Mouse (Mus musculus) heart, postnatal 0 days (tissue): Measurements from ENCODE around the gene Rtl5. TPM values are rescaled to one million over a fixed set of nuclear protein-coding genes. Genes with fewer than 3 reads are reported as not detected.
"Not testable (repeated sequence)": the region's sequence is repeated elsewhere in the genome, so short reads cannot be mapped to it uniquely, and the experiment has no call there.

Experiments
- ATAC-seq: fragments of 200-750 bp; cut with Nextera tagmentation; 2 replicates; pipeline ENCODE4 v1.8.0; 2017; ENCODE audit warnings: low read depth, moderate number of reproducible peaks, moderate library complexity; ENCODE audit not compliant: insufficient read depth
- DNase-seq: peaks from one replicate; pipeline ENCODE4 v3.0.0-alpha.2; 2016; ENCODE audit warnings: low spot score
- H3K27ac ChIP-seq: fragments of 300-500 bp; sonication (generic); 2 replicates; pipeline ENCODE4 v1.5.1; 2014; ENCODE audit warnings: low read depth, mild to moderate bottlenecking
- H3K27me3 ChIP-seq: fragments of 300-500 bp; sonication (generic); 2 replicates; pipeline ENCODE4 v1.6.1; 2014; ENCODE audit warnings: low read length, mixed read lengths; ENCODE audit not compliant: control insufficient read depth, insufficient read depth
- H3K36me3 ChIP-seq: fragments of 300-500 bp; sonication (generic); replicated peaks from 2 replicates; pipeline ENCODE4 v1.6.1; 2014; ENCODE audit warnings: low read length, mixed read lengths; ENCODE audit not compliant: control insufficient read depth, insufficient read depth
- H3K4me1 ChIP-seq: fragments of 300-500 bp; sonication (generic); 2 replicates; pipeline ENCODE4 v1.6.1; 2014; ENCODE audit warnings: antibody characterized with exemption; ENCODE audit not compliant: control insufficient read depth, insufficient read depth
- H3K4me2 ChIP-seq: fragments of 300-500 bp; sonication (generic); 2 replicates; pipeline ENCODE4 v1.6.1; 2014; ENCODE audit warnings: low read depth, mild to moderate bottlenecking, low read length, moderate library complexity
- H3K4me3 ChIP-seq: fragments of 300-500 bp; sonication (generic); 2 replicates; pipeline ENCODE4 v1.5.1; 2014; ENCODE audit warnings: low read depth, low read length
- H3K9ac ChIP-seq: fragments of 300-500 bp; sonication (generic); replicated peaks from 2 replicates; pipeline ENCODE4 v1.6.1; 2014; ENCODE audit warnings: low read depth, low read length, mixed read lengths
- H3K9me3 ChIP-seq: fragments of 300-500 bp; sonication (generic); replicated peaks from 2 replicates; pipeline ENCODE4 v1.6.1; 2016; ENCODE audit warnings: low read length; ENCODE audit not compliant: control insufficient read depth
- CTCF ChIP-seq: IDR thresholded peaks from 2 replicates; pipeline ENCODE4 v1.5.1; 2016; ENCODE audit warnings: antibody characterized with exemption, control low read depth, low read depth
- EP300 ChIP-seq: IDR thresholded peaks from 2 replicates; pipeline ENCODE4 v1.6.1; 2016; ENCODE audit warnings: antibody characterized with exemption, low read depth
- WGBS: fragments of 180-500 bp; shearing (Covaris S2); extraction: QIAGEN DNeasy Blood & Tissue Kit; methylation state at CpG from one replicate; pipeline ENCODE4 v1.1.7; 2014; 5-methylcytosine and 5-hydroxymethylcytosine counted together
- polyA plus RNA-seq: library from polyadenylated mRNA; unstranded; fragments of >200 nt; fragmentation: Nextera tagmentation; extraction: Ambion mirVana; gene quantifications from 2 replicates; pipeline ENCODE4 v1.2.1, GENCODE M21; 2015
- total RNA-seq: library from RNA; depleted of rRNA; stranded (reverse); fragments of >200 nt; gene quantifications from 2 replicates; pipeline ENCODE4 v1.2.3, GENCODE M21; 2014; ENCODE audit warnings: low replicate concordance; rRNA removed

Gene Rtl5
- total RNA-seq (0.04 and 3.3 TPM in 2 replicates), polyA plus RNA-seq (0.59 and 0.81 TPM in 2 replicates)

DNA sequence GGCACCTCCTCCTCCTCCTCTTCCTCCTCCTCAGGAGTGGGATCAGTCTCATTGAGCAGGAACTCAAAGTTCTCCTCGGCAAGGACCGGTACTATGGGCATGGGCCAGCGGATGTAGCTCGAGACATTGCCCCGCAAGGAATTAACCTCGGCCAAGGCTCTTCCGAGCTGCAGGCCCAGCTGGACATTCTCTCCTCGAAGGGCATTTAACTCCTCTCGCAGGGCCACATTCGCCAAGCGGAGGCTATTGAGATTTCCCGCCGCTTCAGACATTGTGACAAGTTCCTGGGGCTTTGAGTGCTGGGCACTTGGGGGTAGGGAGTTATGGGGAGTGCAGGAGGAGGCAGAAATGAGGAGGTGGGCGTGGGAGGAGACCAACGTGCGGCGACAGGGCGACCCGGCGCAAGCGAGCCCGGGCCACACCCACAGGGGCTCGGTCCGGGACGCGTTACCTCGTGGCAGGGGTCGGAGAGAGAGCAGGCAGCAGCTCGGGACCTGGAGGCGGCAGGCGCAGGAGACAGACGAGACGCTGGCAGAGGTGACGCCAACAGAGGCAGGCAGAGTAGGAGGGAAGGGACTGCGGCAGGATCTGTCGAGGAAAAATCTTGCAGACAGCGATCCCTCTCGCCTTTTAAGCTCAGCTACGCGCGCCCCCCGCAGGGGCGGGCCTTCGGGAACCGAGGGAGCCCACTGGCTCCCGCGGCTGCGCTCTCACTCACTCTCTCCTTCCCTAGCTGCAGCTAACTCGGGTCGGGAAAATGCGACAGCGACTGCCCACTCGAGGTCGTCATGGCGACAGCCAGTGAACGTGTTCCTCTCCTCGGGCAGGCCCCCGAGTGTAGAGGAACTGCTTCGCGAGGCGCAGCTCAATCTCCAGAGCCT is at the start of gene Rtl5:
Rtl5 (minus strand) TSS at position 714 of the 881 bp plus-strand sequence.
- DNase-seq (peak; percentile 39), ATAC-seq (peak; percentile 87)
- H3K27ac ChIP-seq, result peak within 1 kb of the TSS; percentile 26; the same call in 1 of the 2 replicates
- H3K36me3 ChIP-seq, result no peaks in the 10 kb centered on the region
- TF ChIP-seq CTCF, result no peak
- TF ChIP-seq EP300, result no peak
- H3K4me1 ChIP-seq, result no peaks in the 10 kb centered on the region
- H3K27me3 ChIP-seq, result no peaks in the 10 kb centered on the region
- H3K4me2 ChIP-seq, result peak within 1 kb of the TSS; percentile 74
- H3K4me3 ChIP-seq, result peak within 1 kb of the TSS; percentile 46
- no peaks in the 10 kb centered on the region for H3K9me3 ChIP-seq
- no peak within 1 kb of the TSS; the same call in 1 of the 2 replicates for H3K9ac ChIP-seq
- WGBS, result 18% methylated on average over 57 of the region's 61 CpGs

DNA sequence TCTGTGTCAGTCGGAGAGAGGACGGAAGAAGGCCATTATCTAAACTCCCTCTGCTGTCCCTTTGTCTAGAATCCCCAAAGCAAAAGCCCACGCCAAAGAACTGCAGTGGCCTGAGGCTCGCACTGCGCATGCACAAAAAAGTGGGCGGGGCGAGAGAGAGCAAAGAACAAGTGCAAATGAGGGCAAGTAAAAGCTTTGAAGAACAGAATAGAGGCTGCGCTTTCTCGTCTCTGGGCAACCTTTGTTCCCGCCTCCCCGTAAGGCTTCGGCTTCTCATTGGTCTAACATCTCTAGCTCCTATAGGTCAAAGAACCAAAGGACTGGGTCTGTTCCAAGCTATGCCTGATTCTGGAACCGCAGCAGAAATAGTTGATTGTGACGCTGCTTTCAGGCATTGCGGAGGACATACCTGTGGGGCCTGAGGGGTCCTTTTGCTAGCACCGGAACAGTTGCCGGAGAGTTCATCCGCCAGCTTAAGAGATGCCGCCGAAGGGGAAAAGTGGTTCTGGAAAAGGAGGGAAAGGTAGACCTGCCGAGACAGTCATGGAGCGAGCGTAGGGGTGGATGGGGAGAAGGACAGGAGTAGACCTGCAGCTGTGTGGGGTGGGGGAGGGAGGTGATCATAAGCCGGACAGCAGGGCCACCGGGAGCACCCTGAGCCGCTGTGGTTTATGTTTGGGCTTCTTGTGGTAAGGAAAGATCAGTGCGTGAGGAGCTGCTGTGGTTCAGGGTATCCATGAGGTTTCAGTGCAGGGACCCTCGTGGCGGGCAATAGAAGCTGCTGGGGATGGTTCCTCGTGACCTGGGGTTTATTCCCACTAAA is 48.1 kb upstream of the Rtl5 start, which contains the start of gene Pin4:
Pin4 (plus strand) TSS at position 406 of the 823 bp plus-strand sequence.
- DNase-seq (peak; percentile 95), ATAC-seq (peak; percentile 98)
- Histone ChIP-seq H3K36me3 (0 out of 2 replicates have a peak, but pooled peaks cover 4% of the 10 kb centered on the region), H3K4me3 (peak within 1 kb of the TSS; percentile 68), H3K4me2 (peak within 1 kb of the TSS; percentile 70), H3K9me3 (no peaks in the 10 kb centered on the region), H3K27ac (peak within 1 kb of the TSS; percentile 32; the same call in 1 of the 2 replicates), H3K4me1 (no peaks in the 10 kb centered on the region), H3K9ac (peak within 1 kb of the TSS; percentile 69), H3K27me3 (no peaks in the 10 kb centered on the region)
- 15% methylated on average over 30 of the region's 30 CpGs for WGBS
- TF ChIP-seq EP300 (no peak), CTCF (no peak)

DNA sequence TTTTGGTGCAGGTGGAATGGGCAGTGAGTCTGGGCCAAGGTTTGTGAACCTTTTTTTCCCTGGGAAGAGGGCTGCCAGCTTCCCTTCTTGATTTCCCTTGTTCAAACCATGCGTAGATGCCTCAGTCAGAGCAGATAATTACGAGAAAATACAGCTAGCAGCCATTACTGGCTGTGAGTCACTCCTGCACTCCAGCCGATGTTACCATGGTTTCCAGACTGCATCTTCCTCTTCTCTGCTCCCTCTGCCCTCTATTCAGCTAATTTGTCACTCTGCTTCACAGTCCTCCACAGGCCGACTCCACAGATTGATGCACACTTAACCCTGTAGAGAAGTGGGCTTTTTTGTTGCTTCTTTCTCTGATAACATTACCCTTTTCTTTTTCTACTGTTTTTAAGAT is 44.6 kb upstream of the Rtl5 start:
- H3K36me3 ChIP-seq, result no peaks in the 10 kb centered on the region
- ATAC-seq, result no peak
- DNase-seq, result no peak
- H3K27ac ChIP-seq, result no peak overlapping the region
- H3K4me1 ChIP-seq, result no peaks in the 10 kb centered on the region
- no peak overlapping the region for H3K4me2 ChIP-seq
- no peaks in the 10 kb centered on the region for H3K9me3 ChIP-seq
- no peak overlapping the region for H3K9ac ChIP-seq
- 45% methylated on average over 4 of the region's 4 CpGs for WGBS
- H3K4me3 ChIP-seq, result no peak overlapping the region
- TF ChIP-seq CTCF (no peak), EP300 (no peak)
- no peaks in the 10 kb centered on the region for H3K27me3 ChIP-seq

DNA sequence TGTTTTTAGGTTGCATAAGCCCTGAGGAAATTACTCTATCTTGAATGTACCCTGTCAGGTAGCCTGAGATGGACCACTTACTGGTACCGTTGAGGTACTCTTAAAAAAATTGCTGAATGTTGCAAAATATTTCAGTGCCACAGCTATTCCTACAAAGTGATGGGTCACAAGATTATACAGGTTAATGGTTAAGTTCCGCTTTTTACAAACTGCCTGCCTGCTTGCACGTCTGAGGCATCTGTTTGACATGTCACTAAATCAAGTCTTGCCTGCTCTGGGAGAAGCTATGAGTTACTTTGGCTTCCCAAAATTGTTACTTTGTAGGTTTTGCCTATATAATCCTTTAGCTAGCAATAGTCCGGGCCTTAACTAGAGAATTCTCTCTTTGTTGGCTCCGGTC is 38.2 kb upstream of the Rtl5 start:
- not testable (repeated sequence) for H3K4me2 ChIP-seq, H3K27me3 ChIP-seq, H3K4me3 ChIP-seq, H3K4me1 ChIP-seq, H3K27ac ChIP-seq, H3K9ac ChIP-seq, H3K36me3 ChIP-seq, DNase-seq, ATAC-seq, H3K9me3 ChIP-seq
- WGBS, result 74% methylated on average over 5 of the region's 5 CpGs

DNA sequence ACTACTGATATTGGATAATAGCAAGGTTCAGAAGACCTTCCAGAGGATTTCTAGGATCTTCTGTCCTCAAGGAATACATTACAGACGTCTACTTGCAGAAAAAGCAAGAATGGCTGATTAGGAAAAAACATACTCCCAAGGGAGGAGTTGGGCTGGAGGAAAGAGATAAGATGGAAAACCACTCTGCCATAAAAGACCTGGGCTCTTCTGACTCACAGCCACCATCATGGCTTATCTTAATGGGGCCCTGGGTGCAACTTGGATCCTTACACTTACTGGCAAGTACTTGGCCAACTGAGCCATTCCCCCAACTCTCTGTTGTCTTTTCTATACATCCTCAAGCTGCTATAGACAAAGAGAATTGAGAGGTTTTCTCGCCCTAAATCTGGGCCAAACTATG is 32.7 kb upstream of the Rtl5 start:
- not testable (repeated sequence) for H3K4me1 ChIP-seq, DNase-seq, H3K4me2 ChIP-seq, H3K9me3 ChIP-seq, H3K4me3 ChIP-seq, H3K9ac ChIP-seq, H3K27me3 ChIP-seq, ATAC-seq, H3K36me3 ChIP-seq, H3K27ac ChIP-seq
- WGBS, result 38% methylated on average over 2 of the region's 2 CpGs
